Mouse (Mus musculus) spleen, adult 18-20 months (tissue): ENCODE measurements around the gene Sez6l2.
"Not testable (repeated sequence)": the region's sequence is repeated elsewhere in the genome, so short reads cannot be mapped to it uniquely, and the experiment has no call there.

Experiments used
- DNase-seq, 2 experiments: peaks; one replicate each; pipeline ENCODE4 v3.0.0; 2022; ENCODE audit warnings: mixed read lengths in 2 of 2

The Sez6l2 gene

GRCm38 (mm10) chr7:126949793-126950646 is at the start of gene Sez6l2:
TSS of gene Sez6l2 (plus strand) at chr7:126950563.
- DNase-seq = peak; percentile 63 to 84

- DNase-seq = no peak
Observed at GRCm38 (mm10) chr7:126905590-126905989, 44.8 kb upstream of the Sez6l2 start.

GRCm38 (mm10) chr7:126914844-126915243 is 35.5 kb upstream of the Sez6l2 start:
- no peak for DNase-seq

- not testable (repeated sequence) for DNase-seq
Observed at GRCm38 (mm10) chr7:126918356-126918755, 32.0 kb upstream of the Sez6l2 start.

GRCm38 (mm10) chr7:126919973-126920372 is 30.4 kb upstream of the Sez6l2 start:
- DNase-seq = no peak

GRCm38 (mm10) chr7:126921563-126921962 is 28.8 kb upstream of the Sez6l2 start:
- DNase-seq = no peak

- no peak for DNase-seq
Observed at GRCm38 (mm10) chr7:126922624-126923060, 27.7 kb upstream of the Sez6l2 start, which contains the start of gene Tmem219. TSS of gene Tmem219 (minus strand) at chr7:126922917.

GRCm38 (mm10) chr7:126923999-126924398 is 26.4 kb upstream of the Sez6l2 start:
- DNase-seq = no peak

GRCm38 (mm10) chr7:126926299-126926698 is 24.1 kb upstream of the Sez6l2 start:
- no peak for DNase-seq

GRCm38 (mm10) chr7:126928384-126929037 is 21.9 kb upstream of the Sez6l2 start, which contains the start of gene Kctd13:
TSS of gene Kctd13 (plus strand) at chr7:126928879.
- peak; percentile 90 to 96 for DNase-seq

- no peak for DNase-seq
Observed at GRCm38 (mm10) chr7:126929046-126929445, 21.3 kb upstream of the Sez6l2 start.

GRCm38 (mm10) chr7:126932652-126933051 is 17.7 kb upstream of the Sez6l2 start:
- DNase-seq = no peak

GRCm38 (mm10) chr7:126941171-126941570 is 9.2 kb upstream of the Sez6l2 start:
- DNase-seq = no peak

GRCm38 (mm10) chr7:126941801-126942200 is 8.6 kb upstream of the Sez6l2 start:
- no peak for DNase-seq

GRCm38 (mm10) chr7:126946530-126946929 is 3.8 kb upstream of the Sez6l2 start:
- peak in 1 of 2 experiments; percentile 46 for DNase-seq

GRCm38 (mm10) chr7:126948626-126949025 is 1.7 kb upstream of the Sez6l2 start:
- no peak for DNase-seq

GRCm38 (mm10) chr7:126949403-126949792 is 965 bp upstream of the Sez6l2 start, which contains the start of gene Asphd1:
TSS of gene Asphd1 (minus strand) at chr7:126949582.
- no peak for DNase-seq

- no peak for DNase-seq
Observed at GRCm38 (mm10) chr7:126950647-126951615, 568 bp downstream of the Sez6l2 start.

- DNase-seq = no peak
Observed at GRCm38 (mm10) chr7:126951741-126952140, 1.4 kb downstream of the Sez6l2 start.

GRCm38 (mm10) chr7:126952646-126953045 is 2.3 kb downstream of the Sez6l2 start:
- no peak for DNase-seq

GRCm38 (mm10) chr7:126955125-126955524 is 4.8 kb downstream of the Sez6l2 start:
- DNase-seq = no peak

- DNase-seq = no peak
Observed at GRCm38 (mm10) chr7:126959780-126960179, 9.4 kb downstream of the Sez6l2 start.
